Mouse (Mus musculus) hindbrain, embryonic 11.5 days (tissue): Measurements from ENCODE around the gene Zdhhc5. TPM values are rescaled to one million over a fixed set of nuclear protein-coding genes. Genes with fewer than 3 reads are reported as not detected.
A peak's percentile ranks its signal among the peaks of the same experiment; 100 is the strongest.

Experiments used
- ATAC-seq: fragments of 200-750 bp; cut with Nextera tagmentation; 2 replicates; pipeline ENCODE4 v1.8.0; 2017; ENCODE audit warnings: mild to moderate bottlenecking, moderate TSS enrichment, moderate library complexity; ENCODE audit not compliant: low FRiP score
- DNase-seq: peaks from one replicate; pipeline ENCODE4 v3.0.0-alpha.2; 2015; ENCODE audit warnings: low spot score
- H3K27ac ChIP-seq: fragments of 300-500 bp; sonication (generic); 2 replicates; pipeline ENCODE4 v1.5.1; 2014; ENCODE audit warnings: mild to moderate bottlenecking, low read depth, low read length
- H3K27me3 ChIP-seq: fragments of 300-500 bp; sonication (generic); 2 replicates; pipeline ENCODE4 v1.6.1; 2014; ENCODE audit warnings: mild to moderate bottlenecking, low read length, moderate library complexity, mixed read lengths; ENCODE audit not compliant: control insufficient read depth, insufficient read depth
- H3K36me3 ChIP-seq: fragments of 300-500 bp; sonication (generic); 2 replicates; pipeline ENCODE4 v1.6.1; 2014; ENCODE audit warnings: mild to moderate bottlenecking, low read length, moderate library complexity, mixed read lengths; ENCODE audit not compliant: control insufficient read depth, insufficient read depth
- H3K4me1 ChIP-seq: fragments of 300-500 bp; sonication (generic); replicated peaks from 2 replicates; pipeline ENCODE4 v1.6.1; 2014; ENCODE audit warnings: low read length, mixed read lengths; ENCODE audit not compliant: control insufficient read depth, insufficient read depth
- H3K4me2 ChIP-seq: fragments of 300-500 bp; sonication (generic); replicated peaks from 2 replicates; pipeline ENCODE4 v1.6.1; 2014; ENCODE audit warnings: mild to moderate bottlenecking, low read depth, low read length
- H3K4me3 ChIP-seq: fragments of 300-500 bp; sonication (generic); 2 replicates; pipeline ENCODE4 v1.5.1; 2014; ENCODE audit warnings: low read depth, low read length
- H3K9ac ChIP-seq: fragments of 300-500 bp; sonication (generic); 2 replicates; pipeline ENCODE4 v1.6.1; 2014; ENCODE audit warnings: low read depth, low read length
- H3K9me3 ChIP-seq: fragments of 300-500 bp; sonication (generic); 2 replicates; pipeline ENCODE4 v1.6.1; 2016; ENCODE audit warnings: low read length; ENCODE audit not compliant: control insufficient read depth
- WGBS: fragments of 180-500 bp; shearing (Covaris S2); extraction: QIAGEN DNeasy Blood & Tissue Kit; methylation state at CpG from one replicate; pipeline ENCODE4 v1.1.7; 2014; 5-methylcytosine and 5-hydroxymethylcytosine counted together
- polyA plus RNA-seq: library from polyadenylated mRNA; unstranded; fragments of >200 nt; fragmentation: Nextera tagmentation; extraction: Ambion mirVana; gene quantifications from 2 replicates; pipeline ENCODE4 v1.2.1, GENCODE M21; 2014

The Zdhhc5 gene
- polyA plus RNA-seq, 1 experiment from 2014 or later = 30.1 TPM

- 86% methylated on average over 5 of the region's 5 CpGs for WGBS
- H3K27ac ChIP-seq = no peak overlapping the region
- H3K27me3 ChIP-seq = no peaks in the 10 kb centered on the region
- no peak for ATAC-seq
- H3K9me3 ChIP-seq = no peaks in the 10 kb centered on the region
- no peak for DNase-seq
- no peaks in the 10 kb centered on the region for H3K4me1 ChIP-seq
- no peaks in the 10 kb centered on the region for H3K36me3 ChIP-seq
- H3K4me3 ChIP-seq = no peak overlapping the region
- H3K9ac ChIP-seq = no peak overlapping the region
- no peak overlapping the region for H3K4me2 ChIP-seq
Measured at GRCm38 (mm10) chr2:84756245-84756644, 41.3 kb upstream of the Zdhhc5 start.

- WGBS = 72% methylated on average over 6 of the region's 6 CpGs
Measured at GRCm38 (mm10) chr2:84750115-84750514, 35.1 kb upstream of the Zdhhc5 start.

GRCm38 (mm10) chr2:84744126-84744525 lies 29.1 kb upstream of the Zdhhc5 start:
- WGBS = under 1% methylated on average over 10 of the region's 10 CpGs
- Histone ChIP-seq H3K9ac (peak overlapping the region; percentile 51), H3K9me3 (no peaks in the 10 kb centered on the region), H3K36me3 (no peaks in the 10 kb centered on the region), H3K4me1 (peaks cover 10% of the 10 kb centered on the region), H3K27ac (peak overlapping the region; percentile 99), H3K27me3 (no peaks in the 10 kb centered on the region), H3K4me2 (peak overlapping the region; percentile 94), H3K4me3 (peak overlapping the region; percentile 87)
- DNase-seq = no peak
- ATAC-seq = peak; percentile 23

More at GRCm38 (mm10) chr2:84750115-84750514, 35.1 kb upstream of the Zdhhc5 start:
- H3K9ac ChIP-seq = no peak overlapping the region
- H3K27ac ChIP-seq = no peak overlapping the region
- H3K9me3 ChIP-seq = no peaks in the 10 kb centered on the region
- no peak overlapping the region for H3K4me3 ChIP-seq
- H3K4me1 ChIP-seq = no peaks in the 10 kb centered on the region
- ATAC-seq = no peak
- no peaks in the 10 kb centered on the region for H3K36me3 ChIP-seq
- no peak overlapping the region for H3K4me2 ChIP-seq
- H3K27me3 ChIP-seq = no peaks in the 10 kb centered on the region
- no peak for DNase-seq

DNA sequence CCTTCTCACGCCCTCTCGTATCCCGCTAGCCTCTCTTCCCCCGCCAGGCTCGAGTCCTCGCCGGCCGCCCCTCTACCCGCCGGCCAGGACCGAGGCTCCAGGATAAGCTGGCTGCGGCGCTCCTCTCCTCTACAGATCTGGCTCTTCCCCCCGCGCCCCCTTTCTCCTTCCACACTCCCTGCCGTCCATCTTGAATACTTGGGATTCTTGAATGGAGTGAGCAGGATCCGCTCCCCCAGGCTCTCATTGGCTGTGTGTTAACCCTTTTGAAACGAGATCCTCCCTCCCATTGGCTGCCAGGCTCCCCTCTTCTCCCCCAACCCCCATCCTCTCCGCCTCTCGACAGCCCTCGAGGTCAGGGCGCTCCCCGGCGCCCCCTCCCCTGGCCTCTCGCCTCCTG lies 28.6 kb upstream of the Zdhhc5 start, which contains the start of gene Gm19426:
TSS of gene Gm19426 (minus strand) at position 95 of the 400 bp plus-strand sequence.
- Histone ChIP-seq H3K4me3 (peak within 1 kb of the TSS; percentile 87), H3K9me3 (no peaks in the 10 kb centered on the region), H3K4me2 (peak within 1 kb of the TSS; percentile 94), H3K27ac (peak within 1 kb of the TSS; percentile 99), H3K9ac (peak within 1 kb of the TSS; percentile 98), H3K36me3 (no peaks in the 10 kb centered on the region), H3K4me1 (peaks cover 12% of the 10 kb centered on the region), H3K27me3 (no peaks in the 10 kb centered on the region)
- DNase-seq (peak; percentile 90), ATAC-seq (peak; percentile 83)
- 0% methylated on average over 25 of the region's 25 CpGs for WGBS

GRCm38 (mm10) chr2:84742451-84743283 lies 27.7 kb upstream of the Zdhhc5 start:
- ATAC-seq (peak; percentile 86), DNase-seq (peak; percentile 94)
- Histone ChIP-seq H3K36me3 (no peaks in the 10 kb centered on the region), H3K4me3 (peak overlapping the region; percentile 87), H3K9me3 (no peaks in the 10 kb centered on the region), H3K27me3 (no peaks in the 10 kb centered on the region), H3K27ac (peak overlapping the region; percentile 99), H3K4me2 (peak overlapping the region; percentile 94), H3K9ac (peak overlapping the region; percentile 98), H3K4me1 (peaks cover 20% of the 10 kb centered on the region)
- under 1% methylated on average over 25 of the region's 26 CpGs for WGBS

GRCm38 (mm10) chr2:84741841-84742450 lies 27.0 kb upstream of the Zdhhc5 start:
- Histone ChIP-seq H3K4me2 (peak overlapping the region; percentile 94), H3K9me3 (no peaks in the 10 kb centered on the region), H3K27ac (peak overlapping the region; percentile 99), H3K36me3 (no peaks in the 10 kb centered on the region), H3K27me3 (no peaks in the 10 kb centered on the region), H3K4me3 (peak overlapping the region; percentile 87), H3K4me1 (peaks cover 25% of the 10 kb centered on the region), H3K9ac (peak overlapping the region; percentile 98)
- ATAC-seq (no peak), DNase-seq (no peak)
- 5% methylated on average over 5 of the region's 5 CpGs for WGBS

GRCm38 (mm10) chr2:84740608-84741333 lies 25.8 kb upstream of the Zdhhc5 start:
- H3K9ac ChIP-seq = peak overlapping the region; percentile 98; the same call in 1 of the 2 replicates
- no peaks in the 10 kb centered on the region for H3K36me3 ChIP-seq
- H3K4me1 ChIP-seq = peaks cover 29% of the 10 kb centered on the region
- ATAC-seq (no peak), DNase-seq (peak; percentile 37)
- H3K9me3 ChIP-seq = no peaks in the 10 kb centered on the region
- peak overlapping the region; percentile 94 for H3K4me2 ChIP-seq
- 69% methylated on average over 15 of the region's 15 CpGs for WGBS
- H3K27me3 ChIP-seq = no peaks in the 10 kb centered on the region
- H3K27ac ChIP-seq = peak overlapping the region; percentile 99
- H3K4me3 ChIP-seq = peak overlapping the region; percentile 87; the same call in 1 of the 2 replicates

DNA sequence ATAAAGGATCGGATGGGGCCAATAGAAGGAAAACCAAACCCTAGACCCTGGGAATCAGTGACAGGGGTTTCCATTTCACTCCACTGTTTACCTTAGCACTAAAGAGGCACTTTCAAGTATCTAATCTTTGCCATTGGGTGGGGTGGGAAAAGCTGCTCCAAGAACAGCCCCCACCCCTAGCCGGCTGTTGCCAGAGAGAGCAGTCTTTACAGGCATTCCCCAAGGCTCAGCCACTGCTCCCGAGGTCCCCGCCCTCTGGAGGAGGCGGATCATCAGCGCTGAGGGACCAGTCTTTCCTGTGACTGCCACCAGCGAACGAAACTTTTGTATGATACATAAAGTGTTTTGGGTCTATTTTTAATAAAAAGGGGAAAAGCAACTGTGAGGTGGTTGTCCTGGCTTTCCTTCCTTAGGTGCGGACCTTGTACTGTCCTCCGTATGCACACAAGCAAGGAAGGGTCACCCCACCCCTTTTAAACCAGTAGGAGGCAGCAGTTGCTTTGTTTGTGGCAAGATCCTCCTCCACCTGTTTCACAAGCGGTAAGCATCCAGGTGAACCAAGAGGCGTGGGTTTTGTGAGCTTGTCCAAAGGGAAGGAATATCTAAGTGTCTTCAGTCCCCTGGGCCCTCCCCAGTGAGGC lies 23.4 kb upstream of the Zdhhc5 start:
- ATAC-seq (no peak), DNase-seq (peak; percentile 64)
- WGBS = 2% methylated on average over 12 of the region's 12 CpGs
- Histone ChIP-seq H3K9ac (peak overlapping the region; percentile 34; the same call in 1 of the 2 replicates), H3K27me3 (no peaks in the 10 kb centered on the region), H3K9me3 (no peaks in the 10 kb centered on the region), H3K4me1 (peaks cover 30% of the 10 kb centered on the region), H3K4me3 (no peak overlapping the region), H3K4me2 (peak overlapping the region; percentile 31), H3K36me3 (no peaks in the 10 kb centered on the region), H3K27ac (peak overlapping the region; percentile 80)
